Comparison of ENCODE assay signal across 15 mouse cellular contexts in genomic region chr9:68710893-68711654, GRCm38 (mm10). TPM values are rescaled to one million over a fixed set of nuclear protein-coding genes. Genes with fewer than 3 reads are reported as not detected.
DNase-seq lines count a peak whose midpoint lies in the region; ATAC-seq and TF ChIP-seq lines count a peak whose summit lies in the region.
"Had no signal": no experiment of that assay in that cellular context is flagged by ENCODE, and none has a peak within 500 bp of the region (broad histone marks: within the 10 kb centered on the region; RNA-seq: fewer than 3 reads in every experiment).

No protein-coding gene starts in this region.

- 60% methylated on average over 14 of the region's 14 CpGs for WGBS in heart, embryonic 11.5 days (ENCODE audit: insufficient replicate concordance)
- WGBS in midbrain, embryonic 13.5 days = 75% methylated on average over 14 of the region's 14 CpGs
- WGBS in midbrain, postnatal 0 days = 64% methylated on average over 14 of the region's 14 CpGs
- WGBS in heart, embryonic 16.5 days = 39% methylated on average over 14 of the region's 14 CpGs
- WGBS in kidney, embryonic 16.5 days = 71% methylated on average over 14 of the region's 14 CpGs

- H3K27ac ChIP-seq in heart, embryonic 11.5 days (ENCODE audit: low read depth, low read length) = no peak overlapping the region
- H3K27ac ChIP-seq in midbrain, embryonic 13.5 days = peak overlapping the region; percentile 39; the same call in 1 of the 2 replicates
- no peak overlapping the region for H3K27ac ChIP-seq in midbrain, postnatal 0 days (ENCODE audit: low read depth, low read length)
- 0 out of 2 replicates have a peak overlapping the region, but pooled peaks have one; percentile 1 for H3K27ac ChIP-seq in heart, embryonic 16.5 days (ENCODE audit: low read length)
- H3K27ac ChIP-seq in kidney, embryonic 16.5 days (ENCODE audit: low read length) = no peak overlapping the region
- H3K27ac ChIP-seq: embryonic facial prominence, embryonic 10.5 days; layer of hippocampus, adult 2 months; limb, embryonic 13.5 days had no signal

- no peak overlapping the region for H3K9ac ChIP-seq in heart, embryonic 11.5 days (ENCODE audit: low read depth, low read length)
- H3K9ac ChIP-seq in midbrain, embryonic 13.5 days (replicated peaks) = no peak overlapping the region
- H3K9ac ChIP-seq in midbrain, postnatal 0 days (replicated peaks; ENCODE audit: low read length, poor library complexity, severe bottlenecking) = no peak overlapping the region
- H3K9ac ChIP-seq in heart, embryonic 16.5 days (ENCODE audit: low read length) = no peak overlapping the region
- no peak overlapping the region for H3K9ac ChIP-seq in kidney, embryonic 16.5 days (replicated peaks; ENCODE audit: low read length)
- H3K9ac ChIP-seq: limb, embryonic 13.5 days had no signal

- DNase-seq in heart, adult 11 months = peak; percentile 93
- DNase-seq in midbrain, postnatal 0 days (ENCODE audit: low spot score) = no peak
- DNase-seq in urinary bladder, adult 2 months (ENCODE audit: low spot score) = no peak
- DNase-seq: adrenal gland, adult 8-10 months had no signal

- H3K36me3 ChIP-seq in heart, embryonic 11.5 days (ENCODE audit: control insufficient read depth, insufficient read depth, low read length) = no peaks in the 10 kb centered on the region
- no peaks in the 10 kb centered on the region for H3K36me3 ChIP-seq in midbrain, embryonic 13.5 days
- H3K36me3 ChIP-seq in midbrain, postnatal 0 days (ENCODE audit: insufficient read depth, low read length) = no peaks in the 10 kb centered on the region
- no peaks in the 10 kb centered on the region for H3K36me3 ChIP-seq in heart, embryonic 16.5 days (ENCODE audit: control insufficient read depth, insufficient read depth)
- no peaks in the 10 kb centered on the region for H3K36me3 ChIP-seq in kidney, embryonic 16.5 days (ENCODE audit: insufficient read depth, low read length)
- H3K36me3 ChIP-seq: embryonic facial prominence, embryonic 10.5 days; limb, embryonic 13.5 days had no signal

- H3K4me3 ChIP-seq in heart, embryonic 11.5 days (ENCODE audit: low read depth, low read length) = no peak overlapping the region
- no peak overlapping the region for H3K4me3 ChIP-seq in midbrain, embryonic 13.5 days (replicated peaks)
- no peak overlapping the region for H3K4me3 ChIP-seq in midbrain, postnatal 0 days (ENCODE audit: low read depth, low read length)
- 0 out of 2 replicates have a peak overlapping the region, but pooled peaks have one; percentile 4 for H3K4me3 ChIP-seq in heart, embryonic 16.5 days (ENCODE audit: low read length)
- H3K4me3 ChIP-seq in kidney, embryonic 16.5 days (ENCODE audit: low read length) = no peak overlapping the region
- H3K4me3 ChIP-seq: embryonic facial prominence, embryonic 10.5 days; erythroblast, embryonic 14.5 days; layer of hippocampus, adult 2 months; limb, embryonic 13.5 days had no signal

- H3K4me1 ChIP-seq in heart, embryonic 11.5 days (ENCODE audit: control insufficient read depth, insufficient read depth, low read length) = no peaks in the 10 kb centered on the region
- peaks cover 7% of the 10 kb centered on the region; the same call in 1 of the 2 replicates for H3K4me1 ChIP-seq in midbrain, embryonic 13.5 days (replicated peaks)
- H3K4me1 ChIP-seq in midbrain, postnatal 0 days (ENCODE audit: insufficient read depth, low read length) = no peaks in the 10 kb centered on the region
- peaks cover 14% of the 10 kb centered on the region for H3K4me1 ChIP-seq in heart, embryonic 16.5 days (ENCODE audit: control insufficient read depth, insufficient read depth, low read length)
- H3K4me1 ChIP-seq in kidney, embryonic 16.5 days (ENCODE audit: insufficient read depth, low read length) = 0 out of 2 replicates have a peak, but pooled peaks cover 3% of the 10 kb centered on the region
- H3K4me1 ChIP-seq: limb, embryonic 13.5 days had no signal

- no peaks in the 10 kb centered on the region for H3K9me3 ChIP-seq in heart, embryonic 11.5 days (replicated peaks; ENCODE audit: control insufficient read depth, low read length)
- no peaks in the 10 kb centered on the region for H3K9me3 ChIP-seq in midbrain, embryonic 13.5 days
- H3K9me3 ChIP-seq in midbrain, postnatal 0 days (ENCODE audit: low read length) = no peaks in the 10 kb centered on the region
- no peaks in the 10 kb centered on the region for H3K9me3 ChIP-seq in heart, embryonic 16.5 days (replicated peaks; ENCODE audit: control insufficient read depth, low read length)
- H3K9me3 ChIP-seq in kidney, embryonic 16.5 days (ENCODE audit: low read length) = no peaks in the 10 kb centered on the region
- H3K9me3 ChIP-seq: embryonic facial prominence, embryonic 10.5 days; limb, embryonic 13.5 days had no signal

- H3K27me3 ChIP-seq in heart, embryonic 11.5 days (ENCODE audit: control insufficient read depth, insufficient read depth, low read length) = no peaks in the 10 kb centered on the region
- H3K27me3 ChIP-seq in midbrain, embryonic 13.5 days = no peaks in the 10 kb centered on the region
- no peaks in the 10 kb centered on the region for H3K27me3 ChIP-seq in midbrain, postnatal 0 days (ENCODE audit: insufficient read depth, low read length)
- no peaks in the 10 kb centered on the region for H3K27me3 ChIP-seq in heart, embryonic 16.5 days (ENCODE audit: control insufficient read depth, insufficient read depth, low read length)
- no peaks in the 10 kb centered on the region for H3K27me3 ChIP-seq in kidney, embryonic 16.5 days (ENCODE audit: insufficient read depth, low read length)
- H3K27me3 ChIP-seq: limb, embryonic 13.5 days had no signal

- ATAC-seq in heart, embryonic 11.5 days (replicated peaks; ENCODE audit: insufficient number of reproducible peaks, low FRiP score, low TSS enrichment) = no peak
- no peak for ATAC-seq in midbrain, embryonic 13.5 days
- no peak for ATAC-seq in midbrain, postnatal 0 days (ENCODE audit: low FRiP score)
- ATAC-seq in heart, embryonic 16.5 days (replicated peaks; ENCODE audit: extremely low read depth, insufficient read depth, low FRiP score) = 0 out of 2 replicates have a peak, but pooled peaks have one; percentile 49
- no peak for ATAC-seq in kidney, embryonic 16.5 days (ENCODE audit: low FRiP score, low TSS enrichment)
- ATAC-seq: CD4-positive, CD25-positive, alpha-beta regulatory T cell, adult 4 months; forebrain, embryonic 16.5 days had no signal

- H3K4me2 ChIP-seq in heart, embryonic 11.5 days = no peak overlapping the region; the same call in 1 of the 2 replicates
- no peak overlapping the region for H3K4me2 ChIP-seq in midbrain, embryonic 13.5 days (replicated peaks)
- H3K4me2 ChIP-seq in midbrain, postnatal 0 days (ENCODE audit: low read depth, low read length, poor library complexity, severe bottlenecking) = no peak overlapping the region
- peak overlapping the region; percentile 49 for H3K4me2 ChIP-seq in heart, embryonic 16.5 days (ENCODE audit: low read depth, low read length)
- no peak overlapping the region for H3K4me2 ChIP-seq in kidney, embryonic 16.5 days (replicated peaks; ENCODE audit: low read depth, low read length)
- H3K4me2 ChIP-seq: limb, embryonic 13.5 days had no signal

- no peak for TF ChIP-seq CTCF in midbrain, postnatal 0 days (IDR thresholded peaks at IDR 0.05)

RNA-seq across cellular contexts. Expression of gene Rora, which starts 57.5 kb away (rescaled TPM):
- polyA plus RNA-seq in heart, embryonic 11.5 days (2014; fragmentation: Nextera tagmentation; extraction: Ambion mirVana) = 5.9 and 6.5 TPM in 2 replicates
- polyA plus RNA-seq in midbrain, embryonic 13.5 days (2015; fragmentation: Nextera tagmentation; extraction: Ambion mirVana) = 21.0 and 29.7 TPM in 2 replicates
- 28.2 and 30.1 TPM in 2 replicates for total RNA-seq in midbrain, postnatal 0 days (2014; rRNA removed)
- polyA plus RNA-seq in midbrain, postnatal 0 days (2015; fragmentation: Nextera tagmentation; extraction: Ambion mirVana) = 45.9 and 49.6 TPM in 2 replicates
- polyA plus RNA-seq in heart, embryonic 16.5 days (2015; fragmentation: Nextera tagmentation; extraction: Ambion mirVana) = 9.0 and 9.4 TPM in 2 replicates
- polyA plus RNA-seq in kidney, embryonic 16.5 days (2015; fragmentation: Nextera tagmentation; extraction: Ambion mirVana) = 9.4 and 9.5 TPM in 2 replicates
- polyA plus RNA-seq in urinary bladder, adult 2 months (2012; rRNA removed) = 12.2 and 17.6 TPM in 2 replicates
- total RNA-seq: MEL had no signal

Comparison
In these comparisons a context has a peak if more than half of its experiments do, and no peak if none do; other contexts are left out.
1. H3K27ac ChIP-seq: peak in midbrain, embryonic 13.5 days (single experiment) and heart, embryonic 16.5 days (single experiment); none in heart, embryonic 11.5 days (single experiment), midbrain, postnatal 0 days (single experiment) and kidney, embryonic 16.5 days (single experiment).